Mouse (Mus musculus) kidney, adult 2 months (tissue): Measurements from ENCODE around the gene Cadps.

Experiments
- CTCF ChIP-seq: fragments of 200-500 bp; conservative IDR thresholded peaks from 2 replicates; pipeline ENCODE4 v1.5.1; 2011; ENCODE audit warnings: low read depth, mild to moderate bottlenecking, control low read depth, low read length, moderate library complexity, mixed read lengths; ENCODE audit not compliant: insufficient read depth, insufficient read length
- POLR2A ChIP-seq: fragments of 200-500 bp; IDR thresholded peaks from one replicate; pipeline ENCODE4 v1.6.1; 2011; ENCODE audit warnings: low read depth, low read length, control low read depth

DNA sequence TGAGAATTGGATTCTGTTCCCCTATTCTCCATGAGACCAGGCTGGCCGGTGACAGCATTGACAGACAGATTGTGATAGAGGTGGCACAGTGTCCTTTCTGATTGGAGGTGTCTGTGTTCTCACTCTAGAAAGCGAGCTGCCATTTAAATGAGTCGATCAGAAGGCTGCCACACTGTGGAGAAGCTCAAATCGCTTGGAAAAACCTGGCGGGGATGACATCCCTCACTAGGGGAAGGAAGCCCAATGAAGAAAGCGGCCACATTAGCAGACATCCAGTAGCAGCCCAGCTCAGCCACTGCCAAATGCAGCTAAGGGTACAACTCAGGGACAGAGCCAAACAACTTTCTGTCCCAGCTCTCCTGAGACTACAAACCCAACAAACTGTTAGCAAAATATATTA is 397.6 kb downstream of the Cadps start:
- TF ChIP-seq CTCF (no peak), POLR2A (no peak)
